Mouse (Mus musculus) embryo, embryonic 9.5 days (tissue): ENCODE results near the gene Olfr1042.
"Not testable (repeated sequence)": the region's sequence is repeated elsewhere in the genome, so short reads cannot be mapped to it uniquely, and the experiment has no call there.

Experiments used
- DNase-seq: peaks from one replicate; pipeline ENCODE4 v3.0.0-alpha.2; 2017; ENCODE audit errors: extremely low spot score

Olfr1042 gene

GRCm38 (mm10) chr2:86161738-86162137 lies at the start of gene Olfr1042:
Gene Olfr1042 (minus strand): TSS chr2:86161838.
- no peak for DNase-seq

GRCm38 (mm10) chr2:86202909-86203308 lies 41.3 kb upstream of the Olfr1042 start, which contains the start of gene Olfr1045:
Gene Olfr1045 (minus strand): TSS chr2:86203009.
- no peak for DNase-seq

GRCm38 (mm10) chr2:86195863-86196262 lies 34.2 kb upstream of the Olfr1042 start:
- no peak for DNase-seq

- DNase-seq, result no peak
These were observed 23.9 kb upstream of the Olfr1042 start, which contains the start of gene Olfr52 for GRCm38 (mm10) chr2:86185583-86185982. Gene Olfr52 (minus strand): TSS chr2:86185683.

- no peak for DNase-seq
These were observed 18.3 kb upstream of the Olfr1042 start for GRCm38 (mm10) chr2:86179950-86180349.

- DNase-seq, result no peak
These were observed 16.1 kb upstream of the Olfr1042 start, which contains the start of gene Olfr1044 for GRCm38 (mm10) chr2:86177720-86178119. Gene Olfr1044 (minus strand): TSS chr2:86177820.

GRCm38 (mm10) chr2:86175422-86175821 lies 13.8 kb upstream of the Olfr1042 start:
- DNase-seq, result not testable (repeated sequence)

- DNase-seq, result no peak
These were observed 5.8 kb upstream of the Olfr1042 start, which contains the start of gene Olfr1043 for GRCm38 (mm10) chr2:86167422-86167821. Gene Olfr1043 (minus strand): TSS chr2:86167522.

- DNase-seq, result no peak
These were observed 15.0 kb downstream of the Olfr1042 start, which contains the start of gene Olfr1040 for GRCm38 (mm10) chr2:86146632-86147031. Gene Olfr1040 (minus strand): TSS chr2:86146732.

GRCm38 (mm10) chr2:86135828-86136227 lies 25.8 kb downstream of the Olfr1042 start, which contains the start of gene Olfr1039:
Gene Olfr1039 (minus strand): TSS chr2:86135928.
- no peak for DNase-seq
